Mouse (Mus musculus) left cerebral cortex, adult 8-10 months (tissue): Measurements from ENCODE around the gene D17H6S53E. TPM values are rescaled to one million over a fixed set of nuclear protein-coding genes. Genes with fewer than 3 reads are reported as not detected.

Experiments used
- total RNA-seq, 4 experiments: library from RNA; stranded (reverse); gene quantifications; 2 replicates each; pipeline ENCODE4 v1.2.4; 2022

Gene D17H6S53E
- total RNA-seq, 4 experiments from 2014 or later, result 25.6 to 34.3 (median 30.1) TPM

Other genes with a start within 250 kb of the D17H6S53E start
- gene Zbtb12, start 246.9 kb upstream of the D17H6S53E start, total RNA-seq, result 1 to 10 TPM; 8.3 to 9.1 (median 9.0) TPM
- gene Gm20547, start 244.3 kb upstream of the D17H6S53E start, total RNA-seq, result not detected
- gene C2, start 228.1 kb upstream of the D17H6S53E start, total RNA-seq, result 1 to 10 TPM; 1.6 to 5.9 (median 4.0) TPM
- 100 to 1,000 TPM; 182 to 191 (median 185) TPM for gene Ehmt2, start 227.9 kb upstream of the D17H6S53E start, total RNA-seq
- under 1 TPM; 0.33 to 0.66 (median 0.51) TPM for gene Slc44a4, start 211.9 kb upstream of the D17H6S53E start, total RNA-seq
- gene Neu1, start 195.1 kb upstream of the D17H6S53E start, total RNA-seq, result 10 to 100 TPM; 40.1 to 44.4 (median 42.7) TPM
- 10 to 100 TPM in 2 of 4 experiments, 1 to 10 TPM in 2; 6.9 to 13.1 (median 10.4) TPM for gene Hspa1b, start 167.1 kb upstream of the D17H6S53E start, total RNA-seq
- not detected for gene Gm20481, start 156.5 kb upstream of the D17H6S53E start, total RNA-seq
- 10 to 100 TPM; 11.9 to 17.5 (median 13.7) TPM for gene Hspa1a, start 154.2 kb upstream of the D17H6S53E start, total RNA-seq
- under 1 TPM; 0.24 to 0.72 (median 0.58) TPM for gene Hspa1l, start 153.7 kb upstream of the D17H6S53E start, total RNA-seq
- gene Lsm2, start 144.5 kb upstream of the D17H6S53E start, total RNA-seq, result 10 to 100 TPM; 14.1 to 22.5 (median 17.3) TPM
- 10 to 100 TPM; 43.5 to 53.0 (median 48.2) TPM for gene Vars, start 125.4 kb upstream of the D17H6S53E start, total RNA-seq
- gene Vwa7, start 109.8 kb upstream of the D17H6S53E start, total RNA-seq, result 1 to 10 TPM in 3 of 4 experiments, under 1 TPM in 1; 0.95 to 1.5 (median 1.3) TPM
- under 1 TPM in 2 of 4 experiments, not detected in 2; 0.59 to 0.67 TPM for gene Sapcd1, start 98.4 kb upstream of the D17H6S53E start, total RNA-seq
- gene Msh5, start 79.6 kb upstream of the D17H6S53E start, total RNA-seq, result 1 to 10 TPM in 1 of 4 experiments, under 1 TPM in 2, not detected in 1; 0.34 to 1.2 (median 0.78) TPM
- gene Clic1, start 76.4 kb upstream of the D17H6S53E start, total RNA-seq, result 10 to 100 TPM; 10.2 to 18.3 (median 11.8) TPM
- gene Ddah2, start 67.3 kb upstream of the D17H6S53E start, total RNA-seq, result 10 to 100 TPM; 13.1 to 20.2 (median 14.8) TPM
- not detected for gene Ly6g6c, start 61.0 kb upstream of the D17H6S53E start, total RNA-seq
- gene Mpig6b, start 60.2 kb upstream of the D17H6S53E start, total RNA-seq, result under 1 TPM in 1 of 4 experiments, not detected in 3; 0.15 TPM
- 1 to 10 TPM; 3.7 to 4.9 (median 4.0) TPM for gene Ly6g6e, start 49.5 kb upstream of the D17H6S53E start, total RNA-seq
- gene Ly6g6d, start 48.3 kb upstream of the D17H6S53E start, total RNA-seq, result 1 to 10 TPM in 3 of 4 experiments, under 1 TPM in 1; 0.70 to 1.8 (median 1.3) TPM
- gene Ly6g6f, start 40.8 kb upstream of the D17H6S53E start, total RNA-seq, result under 1 TPM in 2 of 4 experiments, not detected in 2; 0.50 to 0.54 TPM
- 100 to 1,000 TPM; 117 to 125 (median 121) TPM for gene Abhd16a, start 37.1 kb upstream of the D17H6S53E start, total RNA-seq
- gene Ly6g5c, start 18.1 kb upstream of the D17H6S53E start, total RNA-seq, result not detected
- under 1 TPM; 0.32 to 1.00 (median 0.46) TPM for gene Ly6g5b, start 10.9 kb upstream of the D17H6S53E start, total RNA-seq
- gene Gpank1, start 4.9 kb upstream of the D17H6S53E start, total RNA-seq, result 10 to 100 TPM; 19.7 to 24.5 (median 22.8) TPM
- 100 to 1,000 TPM; 188 to 228 (median 194) TPM for gene Csnk2b, start 4.3 kb upstream of the D17H6S53E start, total RNA-seq
- not detected for gene Apom, start 5.7 kb downstream of the D17H6S53E start, total RNA-seq
- 100 to 1,000 TPM; 263 to 306 (median 290) TPM for gene Bag6, start 8.8 kb downstream of the D17H6S53E start, total RNA-seq
- gene Prrc2a, start 38.5 kb downstream of the D17H6S53E start, total RNA-seq, result 100 to 1,000 TPM; 272 to 295 (median 280) TPM
- gene Aif1, start 49.7 kb downstream of the D17H6S53E start, total RNA-seq, result 10 to 100 TPM; 11.2 to 30.3 (median 17.4) TPM
- gene Lst1, start 62.1 kb downstream of the D17H6S53E start, total RNA-seq, result 10 to 100 TPM in 1 of 4 experiments, 1 to 10 TPM in 3; 6.5 to 10.1 (median 7.9) TPM
- 1 to 10 TPM in 3 of 4 experiments, not detected in 1; 1.0 to 1.6 (median 1.2) TPM for gene Ltb, start 68.1 kb downstream of the D17H6S53E start, total RNA-seq
- under 1 TPM in 1 of 4 experiments, not detected in 3; 0.39 TPM for gene Tnf, start 75.6 kb downstream of the D17H6S53E start, total RNA-seq
- 1 to 10 TPM in 1 of 4 experiments, under 1 TPM in 3; 0.28 to 1.2 (median 0.58) TPM for gene Lta, start 79.0 kb downstream of the D17H6S53E start, total RNA-seq
- gene Gm16181, start 94.5 kb downstream of the D17H6S53E start, total RNA-seq, result not detected
- 100 to 1,000 TPM; 552 to 589 (median 575) TPM for gene Atp6v1g2, start 107.3 kb downstream of the D17H6S53E start, total RNA-seq
- gene Nfkbil1, start 109.4 kb downstream of the D17H6S53E start, total RNA-seq, result 10 to 100 TPM; 14.1 to 18.8 (median 17.1) TPM
- 100 to 1,000 TPM; 175 to 212 (median 200) TPM for gene Ddx39b, start 115.4 kb downstream of the D17H6S53E start, total RNA-seq
- gene H2-D1, start 136.4 kb downstream of the D17H6S53E start, total RNA-seq, result 10 to 100 TPM; 29.5 to 72.8 (median 47.5) TPM
- 1 to 10 TPM in 3 of 4 experiments, under 1 TPM in 1; 0.67 to 2.3 (median 1.4) TPM for gene H2-Q1, start 194.0 kb downstream of the D17H6S53E start, total RNA-seq
- 1 to 10 TPM in 2 of 4 experiments, under 1 TPM in 2; 0.34 to 1.3 (median 0.94) TPM for gene H2-Q2, start 215.9 kb downstream of the D17H6S53E start, total RNA-seq